Mouse (Mus musculus) kidney, embryonic 14.5 days (tissue): ENCODE data around the gene Obp1a. TPM values are rescaled to one million over a fixed set of nuclear protein-coding genes. Genes with fewer than 3 reads are reported as not detected.

Source experiments
- ATAC-seq: fragments of 200-750 bp; cut with Nextera tagmentation; 2 replicates; pipeline ENCODE4 v1.8.0; 2017; ENCODE audit warnings: moderate number of reproducible peaks, mild to moderate bottlenecking, moderate TSS enrichment, moderate library complexity; ENCODE audit not compliant: low FRiP score, low TSS enrichment
- H3K27ac ChIP-seq: fragments of 300-500 bp; sonication (generic); 2 replicates; pipeline ENCODE4 v1.5.1; 2014; ENCODE audit warnings: low read depth, mild to moderate bottlenecking, low read length, moderate library complexity, mixed read lengths
- H3K27me3 ChIP-seq: fragments of 300-500 bp; sonication (generic); 2 replicates; pipeline ENCODE4 v1.6.1; 2014; ENCODE audit warnings: mild to moderate bottlenecking, low read length; ENCODE audit not compliant: control insufficient read depth, insufficient read depth
- H3K36me3 ChIP-seq: fragments of 300-500 bp; sonication (generic); 2 replicates; pipeline ENCODE4 v1.6.1; 2014; ENCODE audit warnings: low read length, mixed read lengths; ENCODE audit not compliant: control insufficient read depth, insufficient read depth
- H3K4me1 ChIP-seq: fragments of 300-500 bp; sonication (generic); 2 replicates; pipeline ENCODE4 v1.6.1; 2014; ENCODE audit warnings: low read length, mixed read lengths; ENCODE audit not compliant: control insufficient read depth, insufficient read depth
- H3K4me2 ChIP-seq: fragments of 300-500 bp; sonication (generic); replicated peaks from 2 replicates; pipeline ENCODE4 v1.6.1; 2014; ENCODE audit warnings: low read depth, mild to moderate bottlenecking, low read length
- H3K4me3 ChIP-seq: fragments of 300-500 bp; sonication (generic); 2 replicates; pipeline ENCODE4 v1.5.1; 2014; ENCODE audit warnings: mild to moderate bottlenecking, low read length
- H3K9ac ChIP-seq: fragments of 300-500 bp; sonication (generic); 2 replicates; pipeline ENCODE4 v1.6.1; 2014; ENCODE audit warnings: low read depth, mild to moderate bottlenecking, low read length, moderate library complexity
- H3K9me3 ChIP-seq: fragments of 300-500 bp; sonication (generic); 2 replicates; pipeline ENCODE4 v1.6.1; 2016; ENCODE audit warnings: low read length; ENCODE audit not compliant: control insufficient read depth
- WGBS: fragments of 180-500 bp; shearing (Covaris S2); extraction: QIAGEN DNeasy Blood & Tissue Kit; methylation state at CpG from one replicate; pipeline ENCODE4 v1.1.7; 2014; 5-methylcytosine and 5-hydroxymethylcytosine counted together
- polyA plus RNA-seq: library from polyadenylated mRNA; unstranded; fragments of >200 nt; fragmentation: Nextera tagmentation; extraction: Ambion mirVana; gene quantifications from 2 replicates; pipeline ENCODE4 v1.2.1, GENCODE M21; 2014

The Obp1a gene
- not detected in 2 replicates for polyA plus RNA-seq

DNA sequence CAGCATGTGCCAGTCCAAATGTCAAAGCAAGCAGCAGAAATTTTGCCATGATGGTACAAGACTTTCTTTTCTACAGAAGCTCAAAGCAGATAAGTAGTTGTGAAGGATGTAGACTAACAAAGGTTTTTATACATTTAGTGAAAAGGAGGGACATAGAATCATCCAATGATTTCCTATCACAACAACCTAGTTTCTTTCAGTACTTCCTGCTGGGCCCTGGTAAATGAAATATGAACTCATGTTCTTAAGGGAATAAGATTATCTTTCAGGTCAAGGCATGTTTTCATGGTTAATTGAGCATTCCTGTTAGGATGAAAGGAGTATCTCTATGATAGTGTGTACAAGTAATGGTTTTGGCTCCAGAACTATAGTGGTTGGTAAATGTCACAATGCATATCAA is at the start of gene Obp1a:
TSS of gene Obp1a (minus strand) at position 101 of the 400 bp plus-strand sequence.
- H3K9ac ChIP-seq = no peak within 1 kb of the TSS
- no peak within 1 kb of the TSS for H3K4me3 ChIP-seq
- H3K36me3 ChIP-seq = no peaks in the 10 kb centered on the region
- H3K4me1 ChIP-seq = no peaks in the 10 kb centered on the region
- H3K9me3 ChIP-seq = no peaks in the 10 kb centered on the region
- H3K27ac ChIP-seq = no peak within 1 kb of the TSS
- no peaks in the 10 kb centered on the region for H3K27me3 ChIP-seq
- H3K4me2 ChIP-seq = no peak within 1 kb of the TSS
- no peak for ATAC-seq

DNA sequence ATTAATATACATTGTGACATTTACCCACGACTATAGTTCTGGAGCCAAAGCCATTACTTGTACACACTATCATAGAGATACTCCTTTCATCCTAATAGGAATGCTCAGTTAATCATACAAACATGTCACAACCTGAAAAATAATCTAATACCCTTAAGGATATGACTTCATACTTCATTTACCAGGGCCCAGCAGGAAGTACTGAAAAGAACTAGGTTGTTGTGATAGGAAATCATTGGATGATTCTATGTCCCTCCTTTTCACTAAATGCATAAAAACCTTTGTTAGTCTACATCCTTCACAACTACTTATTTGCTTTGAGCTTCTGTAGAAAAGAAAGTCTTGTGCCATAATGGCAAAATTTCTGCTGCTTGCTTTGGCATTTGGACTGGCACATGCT is 34.0 kb upstream of the Obp1a start, which contains the start of gene Gm5938:
TSS of gene Gm5938 (plus strand) at position 301 of the 400 bp plus-strand sequence.
- H3K36me3 ChIP-seq = no peaks in the 10 kb centered on the region
- no peak within 1 kb of the TSS for H3K9ac ChIP-seq
- no peaks in the 10 kb centered on the region for H3K27me3 ChIP-seq
- H3K27ac ChIP-seq = no peak within 1 kb of the TSS
- no peaks in the 10 kb centered on the region for H3K9me3 ChIP-seq
- 68% methylated on average over 1 of the region's 1 CpGs for WGBS
- H3K4me3 ChIP-seq = no peak within 1 kb of the TSS
- H3K4me2 ChIP-seq = no peak within 1 kb of the TSS
- H3K4me1 ChIP-seq = no peaks in the 10 kb centered on the region
- ATAC-seq = no peak

Other genes with a start within 250 kb of the Obp1a start
- gene Pbsn, start 237.8 kb downstream of the Obp1a start, polyA plus RNA-seq = not detected in 2 replicates
- gene Gm14744, start 226.6 kb downstream of the Obp1a start, polyA plus RNA-seq = not detected in 2 replicates
- gene 5430402E10Rik, start 166.3 kb downstream of the Obp1a start, polyA plus RNA-seq = not detected in 2 replicates
- not detected in 2 replicates for gene Gm5938, start 34.1 kb upstream of the Obp1a start, polyA plus RNA-seq
- not detected in 2 replicates for gene Obp1b, start 95.4 kb upstream of the Obp1a start, polyA plus RNA-seq
- not detected in 2 replicates for gene Gm14743, start 154.5 kb upstream of the Obp1a start, polyA plus RNA-seq